Mouse (Mus musculus): ENCODE results near the gene Plcl2. TPM values are rescaled to one million over a fixed set of nuclear protein-coding genes. Genes with fewer than 3 reads are reported as not detected.

The Plcl2 gene
- polyA plus RNA-seq, 1 experiment, result 4.3 TPM

- Histone ChIP-seq H3ac (ENCODE audit: control insufficient read depth, insufficient read length, low read depth) (no peak overlapping the region), H3K79me3 (ENCODE audit: low read depth) (no peaks in the 10 kb centered on the region), H3K79me2 (ENCODE audit: control insufficient read depth, insufficient read depth) (peaks cover 15% of the 10 kb centered on the region), H3K36me3 (ENCODE audit: control insufficient read depth, insufficient read depth) (no peaks in the 10 kb centered on the region), H3K4me3 (ENCODE audit: insufficient read depth, poor library complexity, severe bottlenecking) (no peak overlapping the region), H3K27me3 (ENCODE audit: control insufficient read depth, insufficient read depth, insufficient read length) (no peaks in the 10 kb centered on the region)
- TF ChIP-seq FOSL1 (IDR thresholded peaks at IDR 0.05; ENCODE audit: insufficient read depth, low read length, poor library complexity, severe bottlenecking) (no peak), USF1 (IDR thresholded peaks at IDR 0.05; ENCODE audit: low read depth) (no peak), MYOG (IDR thresholded peaks at IDR 0.05; ENCODE audit: control insufficient read depth, extremely low read depth, insufficient read length) (no peak), CEBPB (IDR thresholded peaks at IDR 0.05; ENCODE audit: low read depth) (no peak), CTCF (IDR thresholded peaks at IDR 0.05; ENCODE audit: control insufficient read depth, insufficient read depth, insufficient read length) (no peak), MAX (IDR thresholded peaks at IDR 0.05) (no peak), MYOD1 (IDR thresholded peaks at IDR 0.05; ENCODE audit: control insufficient read depth, insufficient read length, low read depth) (no peak)
These were observed 1.1 kb downstream of the Plcl2 start for GRCm38 (mm10) chr17:50510279-50510678.

- Histone ChIP-seq H3K79me2 (ENCODE audit: control insufficient read depth, insufficient read depth) (peaks cover 15% of the 10 kb centered on the region), H3K36me3 (ENCODE audit: control insufficient read depth, insufficient read depth) (no peaks in the 10 kb centered on the region), H3K27me3 (ENCODE audit: control insufficient read depth, insufficient read depth, insufficient read length) (no peaks in the 10 kb centered on the region), H3ac (ENCODE audit: control insufficient read depth, insufficient read length, low read depth) (no peak overlapping the region), H3K4me3 (ENCODE audit: insufficient read depth, poor library complexity, severe bottlenecking) (no peak overlapping the region), H3K79me3 (ENCODE audit: low read depth) (peaks cover 2% of the 10 kb centered on the region)
- TF ChIP-seq FOSL1 (IDR thresholded peaks at IDR 0.05; ENCODE audit: insufficient read depth, low read length, poor library complexity, severe bottlenecking) (no peak), CEBPB (IDR thresholded peaks at IDR 0.05; ENCODE audit: low read depth) (no peak), CTCF (IDR thresholded peaks at IDR 0.05; ENCODE audit: control insufficient read depth, insufficient read depth, insufficient read length) (no peak), MYOG (IDR thresholded peaks at IDR 0.05; ENCODE audit: control insufficient read depth, extremely low read depth, insufficient read length) (no peak), USF1 (IDR thresholded peaks at IDR 0.05; ENCODE audit: low read depth) (no peak), MAX (IDR thresholded peaks at IDR 0.05) (no peak), MYOD1 (IDR thresholded peaks at IDR 0.05; ENCODE audit: control insufficient read depth, insufficient read length, low read depth) (no peak)
These were observed 1.5 kb downstream of the Plcl2 start for GRCm38 (mm10) chr17:50510741-50511140.

- Histone ChIP-seq H3K4me3 (ENCODE audit: insufficient read depth, poor library complexity, severe bottlenecking) (no peak overlapping the region), H3K79me3 (ENCODE audit: low read depth) (peaks cover 2% of the 10 kb centered on the region), H3K27me3 (ENCODE audit: control insufficient read depth, insufficient read depth, insufficient read length) (no peaks in the 10 kb centered on the region), H3K79me2 (ENCODE audit: control insufficient read depth, insufficient read depth) (peaks cover 15% of the 10 kb centered on the region), H3ac (ENCODE audit: control insufficient read depth, insufficient read length, low read depth) (no peak overlapping the region), H3K36me3 (ENCODE audit: control insufficient read depth, insufficient read depth) (no peaks in the 10 kb centered on the region)
- TF ChIP-seq MYOD1 (IDR thresholded peaks at IDR 0.05; ENCODE audit: control insufficient read depth, insufficient read length, low read depth) (peak; percentile 16), MYOG (IDR thresholded peaks at IDR 0.05; ENCODE audit: control insufficient read depth, extremely low read depth, insufficient read length) (no peak)
These were observed 3.0 kb downstream of the Plcl2 start for GRCm38 (mm10) chr17:50512222-50512621.

- H3K4me3 ChIP-seq (ENCODE audit: insufficient read depth, poor library complexity, severe bottlenecking), result no peak overlapping the region
- H3K27me3 ChIP-seq (ENCODE audit: control insufficient read depth, insufficient read depth, insufficient read length), result no peaks in the 10 kb centered on the region
- TF ChIP-seq CTCF (IDR thresholded peaks at IDR 0.05; ENCODE audit: control insufficient read depth, insufficient read depth, insufficient read length), result no peak
- TF ChIP-seq MYOD1 (IDR thresholded peaks at IDR 0.05; ENCODE audit: control insufficient read depth, insufficient read length, low read depth), result no peak
- no peak for TF ChIP-seq USF1 (IDR thresholded peaks at IDR 0.05; ENCODE audit: low read depth)
- no peak for TF ChIP-seq FOSL1 (IDR thresholded peaks at IDR 0.05; ENCODE audit: insufficient read depth, low read length, poor library complexity, severe bottlenecking)
- no peak for TF ChIP-seq MAX (IDR thresholded peaks at IDR 0.05)
- no peak for TF ChIP-seq MYOG (IDR thresholded peaks at IDR 0.05; ENCODE audit: control insufficient read depth, extremely low read depth, insufficient read length)
- no peak for TF ChIP-seq CEBPB (IDR thresholded peaks at IDR 0.05; ENCODE audit: low read depth)
- H3K79me2 ChIP-seq (ENCODE audit: control insufficient read depth, insufficient read depth), result peaks cover 15% of the 10 kb centered on the region
- peaks cover 2% of the 10 kb centered on the region for H3K79me3 ChIP-seq (ENCODE audit: low read depth)
- H3K36me3 ChIP-seq (ENCODE audit: control insufficient read depth, insufficient read depth), result no peaks in the 10 kb centered on the region
- no peak overlapping the region for H3ac ChIP-seq (ENCODE audit: control insufficient read depth, insufficient read length, low read depth)
These were observed 3.6 kb downstream of the Plcl2 start for GRCm38 (mm10) chr17:50512841-50513240.

- Histone ChIP-seq H3K27me3 (ENCODE audit: control insufficient read depth, insufficient read depth, insufficient read length) (no peaks in the 10 kb centered on the region), H3K79me3 (ENCODE audit: low read depth) (peaks cover 2% of the 10 kb centered on the region), H3K36me3 (ENCODE audit: control insufficient read depth, insufficient read depth) (no peaks in the 10 kb centered on the region), H3ac (ENCODE audit: control insufficient read depth, insufficient read length, low read depth) (no peak overlapping the region), H3K4me3 (ENCODE audit: insufficient read depth, poor library complexity, severe bottlenecking) (no peak overlapping the region), H3K79me2 (ENCODE audit: control insufficient read depth, insufficient read depth) (peaks cover 15% of the 10 kb centered on the region)
- TF ChIP-seq USF1 (IDR thresholded peaks at IDR 0.05; ENCODE audit: low read depth), result no peak
- no peak for TF ChIP-seq MYOG (IDR thresholded peaks at IDR 0.05; ENCODE audit: control insufficient read depth, extremely low read depth, insufficient read length)
- TF ChIP-seq MAX (IDR thresholded peaks at IDR 0.05), result no peak
- no peak for TF ChIP-seq CEBPB (IDR thresholded peaks at IDR 0.05; ENCODE audit: low read depth)
- TF ChIP-seq MYOD1 (IDR thresholded peaks at IDR 0.05; ENCODE audit: control insufficient read depth, insufficient read length, low read depth), result no peak
- no peak for TF ChIP-seq FOSL1 (IDR thresholded peaks at IDR 0.05; ENCODE audit: insufficient read depth, low read length, poor library complexity, severe bottlenecking)
- no peak for TF ChIP-seq CTCF (IDR thresholded peaks at IDR 0.05; ENCODE audit: control insufficient read depth, insufficient read depth, insufficient read length)
These were observed 4.2 kb downstream of the Plcl2 start for GRCm38 (mm10) chr17:50513376-50513775.

- Histone ChIP-seq H3ac (ENCODE audit: control insufficient read depth, insufficient read length, low read depth) (no peak overlapping the region), H3K79me2 (ENCODE audit: control insufficient read depth, insufficient read depth) (peaks cover 15% of the 10 kb centered on the region), H3K27me3 (ENCODE audit: control insufficient read depth, insufficient read depth, insufficient read length) (no peaks in the 10 kb centered on the region), H3K79me3 (ENCODE audit: low read depth) (peaks cover 2% of the 10 kb centered on the region), H3K36me3 (ENCODE audit: control insufficient read depth, insufficient read depth) (no peaks in the 10 kb centered on the region), H3K4me3 (ENCODE audit: insufficient read depth, poor library complexity, severe bottlenecking) (no peak overlapping the region)
- TF ChIP-seq MYOG (IDR thresholded peaks at IDR 0.05; ENCODE audit: control insufficient read depth, extremely low read depth, insufficient read length) (no peak), FOSL1 (IDR thresholded peaks at IDR 0.05; ENCODE audit: insufficient read depth, low read length, poor library complexity, severe bottlenecking) (no peak), USF1 (IDR thresholded peaks at IDR 0.05; ENCODE audit: low read depth) (no peak), CEBPB (IDR thresholded peaks at IDR 0.05; ENCODE audit: low read depth) (no peak), MYOD1 (IDR thresholded peaks at IDR 0.05; ENCODE audit: control insufficient read depth, insufficient read length, low read depth) (no peak), MAX (IDR thresholded peaks at IDR 0.05) (no peak), CTCF (IDR thresholded peaks at IDR 0.05; ENCODE audit: control insufficient read depth, insufficient read depth, insufficient read length) (no peak)
These were observed 4.8 kb downstream of the Plcl2 start for GRCm38 (mm10) chr17:50514012-50514411.

Measured in C2C12 (cell line).